Mouse (Mus musculus) spleen, adult 12 weeks (tissue): ENCODE data around the gene Dio1.

Experiments
- DNase-seq: peaks from one replicate; pipeline ENCODE4 v3.0.0; 2022; ENCODE audit warnings: low spot score

Gene Dio1

DNA sequence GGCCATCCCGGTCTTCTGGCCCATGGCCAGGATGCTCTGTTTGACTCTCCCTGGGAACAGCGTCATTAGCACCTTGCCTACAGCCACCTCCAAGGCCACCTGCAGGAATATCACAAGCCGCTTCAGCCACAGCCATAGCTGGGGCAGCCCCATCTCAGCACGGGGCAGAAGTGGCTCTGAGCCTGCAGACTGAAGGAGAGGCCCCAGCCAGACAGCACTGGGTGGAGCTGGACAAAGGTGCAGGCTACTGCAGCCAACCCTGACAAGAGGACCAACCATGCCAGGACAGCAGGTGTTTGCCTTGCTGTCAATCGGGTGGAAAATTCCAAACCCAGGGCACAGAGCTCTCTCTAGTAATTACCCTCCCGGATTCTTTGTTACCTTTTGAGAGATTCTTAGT is at the start of gene Dio1:
Dio1 (minus strand) TSS at position 204 of the 400 bp plus-strand sequence.
- DNase-seq, result no peak

DNA sequence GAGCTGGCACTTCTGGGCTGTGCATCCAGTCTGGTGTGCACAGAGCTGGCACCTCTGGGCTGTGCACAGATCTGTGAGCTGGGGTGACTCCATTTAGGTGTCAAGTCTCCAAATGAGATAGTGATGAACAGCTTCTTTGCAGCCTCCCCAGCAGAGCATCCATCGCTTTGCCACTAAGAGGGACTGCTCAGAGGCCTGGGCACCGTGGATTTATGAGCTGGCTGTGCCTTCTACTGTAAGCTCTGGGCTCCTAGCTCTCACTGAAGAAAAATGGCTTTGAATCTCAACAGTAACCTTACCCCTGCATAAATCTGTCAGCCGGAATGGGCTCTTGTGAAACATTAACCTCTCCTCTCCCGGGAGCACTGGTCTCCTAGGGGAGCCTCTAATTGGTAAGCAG is 47.6 kb upstream of the Dio1 start:
- DNase-seq, result no peak

DNA sequence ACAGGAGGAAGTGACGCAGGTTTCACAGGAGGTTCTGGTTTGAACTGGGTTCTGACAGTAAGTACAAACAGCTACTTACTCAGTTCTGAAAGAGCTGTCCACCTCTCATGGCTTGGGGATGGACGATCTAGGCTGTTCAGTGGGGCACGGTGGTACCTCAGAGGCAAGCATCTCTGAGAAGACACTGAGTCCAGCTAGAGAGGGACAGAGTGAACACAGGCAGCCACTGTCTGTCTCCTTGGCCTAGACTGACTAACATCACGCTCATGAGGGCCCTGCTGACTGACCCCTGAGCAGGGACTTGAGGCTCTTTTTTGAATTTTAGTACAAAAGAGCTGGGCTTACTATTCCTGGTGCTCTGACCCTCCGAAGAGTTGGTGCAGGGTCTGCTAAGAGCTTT is 47.2 kb upstream of the Dio1 start:
- DNase-seq, result no peak

DNA sequence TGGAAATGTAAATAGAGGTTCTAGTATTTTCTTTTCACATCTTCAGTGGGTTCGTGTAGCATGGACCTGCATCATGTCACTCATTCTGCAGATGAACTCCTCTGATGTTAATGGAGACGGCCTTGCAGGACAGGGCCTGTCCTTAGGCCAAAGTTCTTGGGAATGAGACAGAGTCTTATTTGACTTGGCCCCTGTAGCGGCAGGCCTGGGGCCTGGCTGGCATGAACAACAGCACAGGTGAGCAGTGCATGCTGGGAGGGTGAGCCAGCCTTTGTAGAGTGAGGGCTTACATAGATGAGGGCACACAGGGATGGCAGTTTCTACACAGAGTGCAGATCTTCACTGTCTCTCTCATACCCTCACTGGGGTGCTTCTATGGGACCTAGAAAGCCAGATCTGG is 46.6 kb upstream of the Dio1 start:
- DNase-seq, result no peak

DNA sequence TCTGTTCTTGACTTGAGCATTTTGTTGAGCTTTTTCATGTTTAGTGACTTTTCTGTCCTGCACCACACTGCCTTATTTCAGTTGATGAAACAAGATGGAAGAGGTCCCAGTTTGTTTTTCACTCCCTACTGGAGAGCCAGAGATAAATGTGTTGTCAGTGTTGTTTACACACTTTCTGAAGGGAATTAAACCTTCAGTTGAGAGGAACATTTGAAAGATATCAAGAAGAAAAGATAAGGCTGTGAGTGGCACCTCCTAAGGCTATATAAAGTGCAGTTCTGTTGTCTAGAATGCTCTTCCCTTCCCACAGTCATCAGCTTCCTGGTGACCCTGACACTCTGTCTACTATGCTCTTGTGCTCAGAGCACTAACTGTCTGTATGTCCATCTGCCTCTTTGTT is 44.4 kb upstream of the Dio1 start:
- no peak for DNase-seq

DNA sequence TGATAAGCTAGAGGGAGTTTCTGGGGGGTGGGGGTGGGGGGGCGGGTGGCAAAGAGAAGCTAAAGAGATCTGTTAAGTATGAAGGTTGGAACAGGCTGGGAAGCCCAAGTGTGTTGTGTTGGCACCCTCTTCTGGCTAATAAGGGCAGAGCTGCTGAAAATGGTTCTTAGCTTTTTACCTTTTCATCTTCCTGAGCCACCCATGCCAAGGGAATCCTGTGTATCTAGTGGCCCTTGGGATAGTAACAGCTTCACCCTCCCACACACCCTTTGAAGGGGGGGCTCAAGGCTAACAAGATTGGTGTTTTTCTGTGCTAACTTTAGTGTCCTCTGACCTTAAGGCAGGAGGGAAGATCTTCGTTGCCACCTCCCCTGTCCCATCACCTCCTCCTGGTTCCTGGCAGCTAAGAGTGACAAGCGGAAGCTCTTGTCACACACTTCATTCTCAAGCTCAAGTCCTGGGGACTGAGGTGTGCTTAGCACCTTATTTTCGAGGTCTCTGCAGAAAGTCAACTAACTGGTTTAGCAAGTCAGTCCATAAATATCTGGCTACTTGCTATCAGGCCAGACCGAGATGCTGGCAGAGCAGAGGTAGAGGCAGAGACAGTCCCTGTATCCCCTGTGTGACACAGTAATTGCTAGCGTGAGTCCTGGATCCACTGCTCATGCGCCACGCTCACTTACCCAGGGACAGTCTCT is 42.5 kb upstream of the Dio1 start:
- no peak for DNase-seq

DNA sequence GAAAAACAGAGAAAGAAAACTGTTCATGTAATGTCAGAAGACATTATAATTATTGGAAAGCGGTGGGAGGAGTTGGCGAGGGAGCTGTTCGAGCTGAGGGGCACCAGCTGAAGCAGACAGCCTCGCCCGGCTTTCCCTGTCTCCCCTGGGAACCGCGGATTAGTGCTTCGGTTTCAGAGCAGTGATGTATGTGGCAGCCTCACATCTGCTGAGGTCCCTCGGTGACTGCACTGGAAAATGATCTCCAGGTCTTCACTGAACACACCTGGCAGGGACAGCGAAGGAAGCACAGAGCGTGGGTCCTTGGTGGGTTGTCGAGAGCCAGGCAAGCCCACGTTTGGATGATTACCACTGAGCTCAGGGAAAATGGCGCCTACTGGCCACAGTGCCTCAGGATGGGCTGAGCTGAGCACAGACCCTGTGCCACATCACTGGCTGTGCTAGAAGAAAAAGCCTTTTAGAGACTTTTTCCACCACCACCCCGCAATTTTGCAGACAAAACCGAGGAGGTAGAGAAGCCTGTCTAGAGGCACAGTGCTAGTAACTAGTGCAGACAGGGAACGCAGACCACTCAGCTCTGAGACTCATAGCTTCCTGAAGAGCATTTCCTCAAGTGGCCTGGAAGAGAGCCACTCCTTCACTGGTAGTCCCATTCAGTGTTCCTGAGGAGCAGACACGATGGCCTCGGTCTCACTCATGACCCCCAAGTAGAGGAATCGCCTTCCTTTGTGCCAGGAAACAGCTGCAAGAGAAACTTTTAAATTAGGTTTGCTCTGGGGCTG is 41.8 kb upstream of the Dio1 start:
- no peak for DNase-seq

DNA sequence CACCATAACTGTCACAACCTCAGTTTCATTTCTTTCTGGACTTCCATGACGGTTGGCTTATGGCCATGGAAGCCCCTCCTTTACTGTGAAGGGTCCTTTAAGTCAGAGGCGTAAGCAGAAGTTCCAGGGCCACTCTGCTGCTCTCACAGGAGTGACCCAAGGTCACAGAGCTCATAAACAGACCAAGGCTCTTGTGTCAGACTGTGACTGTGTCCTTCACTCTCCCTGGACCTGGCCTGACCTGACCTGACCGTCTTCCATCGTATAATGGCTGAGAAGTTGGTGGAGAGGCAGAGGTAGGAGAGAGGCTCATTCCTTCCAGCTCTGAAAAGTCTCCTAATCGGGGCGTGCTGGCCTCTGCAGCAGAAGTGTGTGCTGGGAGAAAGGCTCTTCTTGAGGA is 40.3 kb upstream of the Dio1 start:
- DNase-seq, result no peak

DNA sequence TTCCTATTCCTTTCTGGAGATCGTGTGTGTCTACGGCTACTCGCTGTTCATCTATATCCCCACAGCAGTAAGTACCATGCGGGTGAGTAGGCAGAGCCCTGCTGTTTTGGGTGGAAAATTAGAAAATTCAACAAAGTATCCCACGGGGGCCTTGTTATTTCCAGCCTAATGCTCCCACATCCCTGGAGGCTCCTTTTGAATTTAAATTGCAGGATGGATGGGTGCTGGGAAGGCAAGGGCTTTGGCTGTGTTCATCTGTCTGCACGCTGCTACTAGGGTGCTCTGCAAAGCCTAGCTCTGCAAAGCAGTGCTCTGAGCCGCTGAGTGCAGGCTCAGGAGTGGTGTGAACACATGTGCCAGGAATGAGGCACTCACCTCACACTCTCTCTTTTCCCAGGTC is 37.6 kb upstream of the Dio1 start:
- no peak for DNase-seq

DNA sequence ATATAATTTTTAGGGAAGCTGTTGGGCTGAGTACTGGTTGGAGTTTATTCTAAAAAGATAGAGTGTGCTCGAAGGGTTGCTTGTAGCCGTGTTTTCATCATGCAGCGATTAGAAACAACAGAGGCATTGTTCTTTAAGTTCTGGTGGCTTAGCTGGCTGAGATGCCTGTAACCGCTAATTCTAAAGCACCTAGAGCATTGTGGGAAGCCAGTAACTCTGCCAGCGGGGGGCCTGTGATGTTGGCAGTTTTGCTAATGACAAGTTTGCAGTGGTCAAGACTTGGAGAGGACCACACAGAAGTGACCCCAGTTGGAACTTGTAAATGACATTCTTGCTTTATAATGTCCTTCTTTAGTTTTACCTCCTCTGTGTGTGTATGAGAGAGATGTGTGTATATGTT is 34.4 kb upstream of the Dio1 start:
- DNase-seq, result no peak

DNA sequence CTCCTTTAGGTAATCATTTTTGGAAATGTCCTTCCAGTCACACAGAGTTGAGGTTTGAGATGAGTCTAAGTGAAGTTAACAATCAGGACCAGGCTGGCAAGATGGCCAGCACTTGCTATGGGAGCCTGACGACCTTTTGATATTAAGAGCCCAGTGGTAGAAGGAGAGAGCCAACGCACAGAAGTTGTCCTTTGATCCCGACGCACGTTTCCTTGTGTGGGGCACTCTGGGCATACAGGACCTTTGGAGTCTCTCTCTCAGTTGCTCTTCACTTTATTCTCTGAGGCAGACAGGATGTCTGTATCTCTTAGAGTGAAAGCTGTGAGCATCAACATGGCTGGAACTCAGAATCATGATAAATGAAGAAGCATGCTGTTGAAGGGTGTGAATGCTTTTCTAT is 30.5 kb upstream of the Dio1 start:
- no peak for DNase-seq

DNA sequence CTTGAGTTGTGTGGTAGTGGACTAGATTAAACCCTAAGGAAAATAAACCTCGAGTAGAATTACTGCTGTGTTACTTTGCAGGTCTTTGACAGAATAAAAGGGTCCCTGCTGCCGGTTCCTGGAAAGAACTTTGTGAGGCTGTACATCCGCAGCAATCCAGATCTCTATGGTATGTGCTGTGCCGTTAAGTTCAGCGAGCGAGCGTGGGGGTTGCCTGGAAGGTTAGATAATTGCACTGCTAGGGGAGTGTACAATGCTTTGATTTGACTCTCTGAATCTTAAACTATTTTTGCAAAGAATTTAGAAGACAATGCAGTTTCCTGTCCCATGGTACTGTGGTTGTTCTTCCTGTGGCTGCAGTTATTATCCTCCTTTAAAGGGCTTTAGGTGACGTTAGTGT is 29.4 kb upstream of the Dio1 start:
- no peak for DNase-seq

DNA sequence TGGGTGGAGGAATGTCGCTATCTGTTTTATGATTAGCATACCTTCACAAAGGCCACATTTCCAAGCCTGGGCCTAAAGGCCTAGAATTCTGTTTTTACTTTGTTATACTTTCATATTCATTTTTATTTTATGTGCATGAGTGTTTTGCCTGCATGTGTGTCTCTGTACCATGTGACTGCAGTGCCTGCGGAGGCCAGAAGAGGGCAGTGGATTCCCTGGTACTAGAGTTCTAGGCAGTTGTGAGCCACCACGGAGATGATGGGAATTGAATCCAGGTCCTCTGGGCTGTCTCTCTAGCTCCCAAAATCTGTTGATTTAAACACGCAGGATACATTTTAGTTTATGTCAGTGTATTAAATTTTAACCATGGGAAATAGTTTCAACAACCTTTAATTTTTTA is 26.5 kb upstream of the Dio1 start:
- DNase-seq, result no peak

DNA sequence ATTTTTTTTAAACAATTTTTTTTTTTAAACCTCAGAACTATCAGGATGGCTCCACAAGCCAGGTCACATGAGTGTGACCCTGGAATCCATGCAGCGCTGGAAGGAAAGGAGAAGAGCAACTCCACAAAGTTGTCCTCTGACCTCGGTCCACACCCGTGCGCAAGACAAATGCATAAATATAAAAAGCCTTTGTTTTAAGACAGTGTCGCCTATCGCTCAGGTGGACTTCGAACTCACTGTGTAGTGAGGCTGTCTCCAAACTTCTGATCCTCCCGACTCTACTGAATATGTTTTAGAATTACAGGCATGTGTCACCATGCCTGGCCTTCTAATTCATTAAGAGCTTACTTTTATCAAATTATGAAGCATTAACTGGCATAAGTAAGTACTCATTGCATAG is 21.6 kb upstream of the Dio1 start:
- DNase-seq, result no peak

DNA sequence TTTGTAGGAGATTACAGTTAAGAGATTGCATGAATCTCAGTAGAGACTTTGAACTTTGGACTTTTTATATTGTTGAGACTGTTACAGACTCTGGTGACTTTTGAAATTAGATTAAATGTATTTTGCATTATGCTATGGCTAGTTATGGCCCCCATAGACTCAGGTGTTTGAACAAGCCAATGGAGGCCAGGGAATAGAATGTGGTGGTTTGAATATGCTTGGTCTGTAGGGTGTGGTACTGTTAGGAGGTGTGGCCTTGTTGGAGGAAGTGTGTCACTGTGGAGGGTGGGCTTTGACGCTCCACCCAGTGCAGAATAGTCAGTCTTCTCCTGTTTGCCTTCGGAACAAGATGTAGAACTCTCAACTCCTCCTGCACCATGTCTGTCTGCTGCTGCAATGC is 16.1 kb upstream of the Dio1 start:
- no peak for DNase-seq

DNA sequence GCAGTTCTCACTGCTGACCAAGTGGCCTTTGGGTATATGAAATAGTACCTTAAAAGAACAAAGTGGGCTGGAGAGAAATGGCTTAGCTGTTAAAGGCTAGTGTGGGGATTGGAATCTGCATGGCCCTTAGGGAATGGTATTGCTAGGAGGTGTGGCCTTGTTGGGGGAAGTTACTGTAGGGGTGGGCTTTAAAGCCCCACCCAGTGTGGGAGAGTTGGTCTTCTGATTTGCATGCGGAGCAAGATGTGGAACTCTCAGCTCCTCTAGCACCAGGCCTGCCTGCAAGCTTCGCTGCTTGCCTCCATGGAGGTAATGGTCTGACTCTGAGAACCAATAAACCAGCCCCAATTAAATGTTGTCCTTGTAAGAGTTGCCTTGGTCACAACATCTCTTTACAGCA is 14.1 kb upstream of the Dio1 start:
- no peak for DNase-seq

DNA sequence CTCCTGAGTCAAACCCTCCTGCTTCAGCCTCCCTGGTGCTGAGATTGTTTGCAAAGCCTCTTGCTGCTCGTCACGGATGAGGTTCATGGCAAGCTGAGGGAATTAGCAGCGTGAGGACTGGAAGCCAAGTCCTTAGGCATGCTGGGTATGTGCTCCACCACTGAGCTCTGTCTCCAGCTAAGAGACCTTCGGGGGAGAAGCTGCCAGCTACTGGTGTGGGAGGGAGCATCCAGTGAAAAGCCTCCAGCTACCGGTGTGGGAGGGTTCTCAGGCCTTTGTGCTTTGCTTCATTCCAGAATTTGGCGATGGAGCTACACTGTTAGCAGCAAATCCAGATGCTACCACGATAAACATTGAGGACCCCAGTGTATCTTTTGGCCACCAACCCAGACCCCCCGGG is 11.7 kb upstream of the Dio1 start:
- no peak for DNase-seq

DNA sequence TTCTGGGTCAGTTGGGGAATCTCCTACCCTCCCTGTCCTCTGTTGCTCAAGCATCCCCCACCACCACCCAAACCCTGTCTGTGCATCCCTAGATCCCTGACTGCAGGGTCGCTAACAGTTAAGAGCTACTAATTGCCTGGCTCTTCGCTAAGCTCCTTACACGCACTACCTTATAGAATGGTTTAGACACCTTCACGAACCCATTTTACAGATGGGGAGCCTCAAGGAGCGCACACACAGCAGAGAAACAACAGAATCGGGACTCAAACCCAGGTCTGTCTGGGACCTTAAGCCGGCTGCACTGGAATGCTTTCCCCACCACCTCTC is 7.5 kb upstream of the Dio1 start:
- DNase-seq, result no peak

DNA sequence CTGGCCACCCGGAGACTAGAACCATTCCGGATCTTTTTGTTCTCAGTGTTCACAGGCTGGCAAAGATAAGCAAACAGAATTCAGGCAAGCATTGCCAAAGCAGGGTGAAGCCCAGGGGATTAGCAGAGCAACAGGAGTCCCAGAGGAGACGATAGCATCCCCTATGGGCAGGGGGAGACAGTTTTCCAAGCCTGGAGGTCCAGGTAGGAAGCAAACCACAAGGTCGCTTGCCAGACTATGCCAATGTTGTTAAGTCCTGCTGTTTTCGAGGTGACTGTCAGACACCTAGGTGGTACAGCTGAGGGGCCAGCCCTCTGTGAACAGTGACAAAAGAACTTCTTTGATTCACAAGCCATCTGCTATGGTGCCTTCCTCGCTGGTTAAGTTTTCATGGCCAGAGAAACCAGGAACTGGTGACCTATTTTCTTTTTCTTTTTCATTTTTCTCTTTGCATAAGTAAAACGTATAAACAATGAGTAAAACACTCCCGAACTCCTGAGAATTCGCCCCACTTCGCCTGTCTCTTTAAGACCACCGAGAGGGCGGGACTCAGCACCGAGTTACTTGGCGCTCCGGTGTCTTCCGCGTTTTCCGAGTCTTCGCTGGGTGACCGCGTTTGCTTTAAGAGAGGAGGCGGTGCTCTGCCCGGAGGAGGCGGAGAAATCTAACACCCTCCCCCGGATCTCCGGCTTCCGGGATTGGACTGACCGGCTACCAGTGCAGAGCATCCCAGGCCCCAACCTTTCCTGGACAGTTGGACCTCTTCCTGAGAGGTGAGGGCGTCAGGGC is 6.9 kb upstream of the Dio1 start, which contains the start of gene Yipf1:
Yipf1 (plus strand) TSS at position 674 of the 789 bp plus-strand sequence.
- DNase-seq, result peak; percentile 81

DNA sequence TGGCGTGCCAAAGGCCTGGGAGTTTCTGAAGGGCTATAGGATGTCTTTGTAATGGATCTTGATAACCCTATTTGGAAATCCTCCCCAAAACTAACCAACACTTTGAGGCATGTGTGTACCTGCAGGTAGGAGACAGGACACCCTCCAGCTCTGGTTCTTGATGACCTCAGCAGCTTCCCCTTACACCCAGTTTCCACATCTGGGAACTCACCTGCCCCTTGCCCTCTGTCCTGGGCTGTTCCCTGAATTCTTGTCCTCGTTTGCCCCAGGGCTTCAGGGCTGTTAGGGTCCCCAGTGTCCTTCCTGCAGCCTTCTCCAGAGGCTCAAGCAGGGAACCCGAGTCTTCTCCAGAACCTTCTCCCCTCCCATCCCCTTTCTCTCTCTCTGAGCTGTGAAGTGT is 3.4 kb downstream of the Dio1 start:
- no peak for DNase-seq

DNA sequence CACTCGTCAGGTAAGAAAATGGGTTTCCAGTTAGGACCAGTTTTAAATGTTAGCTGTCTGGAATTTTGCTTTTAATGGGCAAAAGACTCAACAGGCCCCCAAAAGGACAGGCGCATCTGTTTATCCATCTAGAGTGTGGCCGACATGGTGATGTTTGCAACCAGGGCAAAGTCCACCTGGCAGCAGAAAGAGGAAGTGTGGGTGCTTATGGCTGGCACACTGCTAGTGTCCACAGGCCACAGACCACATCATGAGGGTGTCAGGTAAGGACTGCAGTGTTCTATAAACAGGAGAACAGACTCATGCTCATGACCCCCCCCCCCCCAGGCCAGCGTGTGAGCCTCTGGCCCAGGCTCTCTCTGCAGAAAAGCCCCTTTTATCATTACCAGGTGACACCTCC is 4.1 kb downstream of the Dio1 start:
- no peak for DNase-seq

DNA sequence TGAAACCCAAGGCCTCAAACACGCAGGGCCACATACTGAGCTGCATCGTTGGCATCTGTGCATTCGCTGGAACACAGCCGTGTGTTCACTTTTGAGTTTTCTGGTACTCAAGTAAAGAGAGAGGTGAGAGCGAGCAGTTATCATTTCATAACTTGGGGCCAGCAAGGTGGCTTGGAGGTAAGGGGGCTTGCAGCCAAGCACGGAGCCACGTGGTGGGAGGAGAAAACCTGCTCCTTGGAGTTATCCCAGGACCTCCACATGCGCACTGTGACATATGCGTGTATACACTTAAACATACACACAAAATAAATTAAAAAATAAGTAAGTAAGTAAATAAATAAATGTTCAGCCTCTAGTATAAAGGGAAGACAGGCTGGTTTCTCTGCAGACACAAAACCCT is 4.7 kb downstream of the Dio1 start:
- no peak for DNase-seq

DNA sequence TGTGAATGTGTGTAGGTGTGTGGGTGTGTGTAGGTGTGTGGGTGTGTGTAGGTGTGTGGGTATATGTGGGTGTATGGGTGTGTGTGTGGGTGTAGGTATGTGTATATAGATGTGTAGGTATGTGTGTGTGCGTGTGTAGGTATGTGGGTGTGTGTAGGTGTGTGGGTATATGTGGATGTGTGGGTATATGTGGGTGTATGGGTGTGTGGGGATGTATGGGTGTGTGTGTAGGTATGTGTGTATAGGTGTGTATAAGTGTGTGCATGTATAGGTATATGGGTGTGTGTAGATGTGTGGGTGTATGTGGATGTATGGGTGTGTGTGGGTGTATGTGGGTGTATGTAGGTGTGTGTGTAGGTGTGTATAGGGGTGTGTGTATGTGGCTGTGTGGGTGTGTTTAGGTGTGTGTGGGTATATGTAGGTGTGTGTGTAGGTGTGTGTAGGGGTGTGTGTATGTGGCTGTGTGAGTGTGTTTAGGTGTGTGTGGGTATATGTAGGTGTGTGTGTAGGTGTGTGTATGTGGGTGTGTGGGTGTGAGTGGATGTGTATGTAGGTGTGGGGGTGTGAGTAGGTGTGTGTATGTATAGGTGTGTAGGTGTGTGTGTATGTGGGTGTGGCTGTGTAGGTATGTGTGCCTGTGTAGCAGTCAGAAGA is 5.9 kb downstream of the Dio1 start:
- DNase-seq, result no peak
